Mouse (Mus musculus): ENCODE data around the gene Vangl2. TPM values are rescaled to one million over a fixed set of nuclear protein-coding genes. Genes with fewer than 3 reads are reported as not detected.
A peak's percentile ranks its signal among the peaks of the same experiment; 100 is the strongest.

The Vangl2 gene
- polyA plus RNA-seq, 1 experiment from 2014 or later, result 52.2 TPM

- H3K36me3 ChIP-seq (ENCODE audit: control insufficient read depth, insufficient read depth, low read length), result no peaks in the 10 kb centered on the region
- no peaks in the 10 kb centered on the region for H3K27me3 ChIP-seq (ENCODE audit: control insufficient read depth, insufficient read depth, low read length)
- H3K4me2 ChIP-seq (ENCODE audit: low read depth, low read length), result peak overlapping the region; percentile 27; the same call in 1 of the 2 replicates
- H3K4me3 ChIP-seq (ENCODE audit: low read depth, low read length), result no peak overlapping the region
- peak overlapping the region; percentile 91 for H3K27ac ChIP-seq (ENCODE audit: low read depth, low read length)
- H3K9me3 ChIP-seq (ENCODE audit: control insufficient read depth, low read length), result no peaks in the 10 kb centered on the region
- 0 out of 2 replicates have a peak overlapping the region, but pooled peaks have one; percentile 7 for H3K9ac ChIP-seq (replicated peaks; ENCODE audit: low read depth, low read length)
- ATAC-seq (ENCODE audit: low read depth), result peak; percentile 28
- H3K4me1 ChIP-seq (ENCODE audit: control insufficient read depth, insufficient read depth, low read length), result peaks cover 31% of the 10 kb centered on the region
- WGBS, result 8% methylated on average over 12 of the region's 13 CpGs
Observed at GRCm38 (mm10) chr1:172049131-172049782, 21.0 kb upstream of the Vangl2 start.

- ATAC-seq (ENCODE audit: low read depth), result peak; percentile 83
Observed at GRCm38 (mm10) chr1:172048241-172048734, 20.0 kb upstream of the Vangl2 start.

GRCm38 (mm10) chr1:172046938-172047337 lies 18.7 kb upstream of the Vangl2 start:
- peak; percentile 16; the same call in 1 of the 2 replicates for ATAC-seq (ENCODE audit: low read depth)
- no peaks in the 10 kb centered on the region for H3K27me3 ChIP-seq (ENCODE audit: control insufficient read depth, insufficient read depth, low read length)
- H3K36me3 ChIP-seq (ENCODE audit: control insufficient read depth, insufficient read depth, low read length), result no peaks in the 10 kb centered on the region
- H3K9me3 ChIP-seq (ENCODE audit: control insufficient read depth, low read length), result no peaks in the 10 kb centered on the region
- H3K4me3 ChIP-seq (ENCODE audit: low read depth, low read length), result no peak overlapping the region
- H3K9ac ChIP-seq (replicated peaks; ENCODE audit: low read depth, low read length), result no peak overlapping the region
- 8% methylated on average over 5 of the region's 5 CpGs for WGBS
- H3K4me1 ChIP-seq (ENCODE audit: control insufficient read depth, insufficient read depth, low read length), result peaks cover 20% of the 10 kb centered on the region
- H3K4me2 ChIP-seq (ENCODE audit: low read depth, low read length), result no peak overlapping the region; the same call in 1 of the 2 replicates
- no peak overlapping the region for H3K27ac ChIP-seq (ENCODE audit: low read depth, low read length)

More at GRCm38 (mm10) chr1:172048241-172048734, 20.0 kb upstream of the Vangl2 start:
- Histone ChIP-seq H3K4me1 (ENCODE audit: control insufficient read depth, insufficient read depth, low read length) (peaks cover 27% of the 10 kb centered on the region), H3K27me3 (ENCODE audit: control insufficient read depth, insufficient read depth, low read length) (no peaks in the 10 kb centered on the region), H3K4me2 (ENCODE audit: low read depth, low read length) (peak overlapping the region; percentile 21), H3K9me3 (ENCODE audit: control insufficient read depth, low read length) (no peaks in the 10 kb centered on the region), H3K36me3 (ENCODE audit: control insufficient read depth, insufficient read depth, low read length) (no peaks in the 10 kb centered on the region), H3K27ac (ENCODE audit: low read depth, low read length) (peak overlapping the region; percentile 91), H3K4me3 (ENCODE audit: low read depth, low read length) (no peak overlapping the region), H3K9ac (replicated peaks; ENCODE audit: low read depth, low read length) (0 out of 2 replicates have a peak overlapping the region, but pooled peaks have one; percentile 28)
- WGBS, result 6% methylated on average over 6 of the region's 6 CpGs

- no peaks in the 10 kb centered on the region for H3K9me3 ChIP-seq (ENCODE audit: control insufficient read depth, low read length)
- H3K4me2 ChIP-seq (ENCODE audit: low read depth, low read length), result no peak overlapping the region
- no peak overlapping the region for H3K4me3 ChIP-seq (ENCODE audit: low read depth, low read length)
- ATAC-seq (ENCODE audit: low read depth), result no peak
- H3K4me1 ChIP-seq (ENCODE audit: control insufficient read depth, insufficient read depth, low read length), result peaks cover 20% of the 10 kb centered on the region
- H3K9ac ChIP-seq (replicated peaks; ENCODE audit: low read depth, low read length), result no peak overlapping the region
- no peak overlapping the region for H3K27ac ChIP-seq (ENCODE audit: low read depth, low read length)
- H3K36me3 ChIP-seq (ENCODE audit: control insufficient read depth, insufficient read depth, low read length), result no peaks in the 10 kb centered on the region
- WGBS, result 77% methylated on average over 8 of the region's 8 CpGs
- H3K27me3 ChIP-seq (ENCODE audit: control insufficient read depth, insufficient read depth, low read length), result no peaks in the 10 kb centered on the region
Observed at GRCm38 (mm10) chr1:172046410-172046809, 18.2 kb upstream of the Vangl2 start.

- H3K9ac ChIP-seq (replicated peaks; ENCODE audit: low read depth, low read length), result no peak overlapping the region
- no peaks in the 10 kb centered on the region for H3K36me3 ChIP-seq (ENCODE audit: control insufficient read depth, insufficient read depth, low read length)
- no peaks in the 10 kb centered on the region for H3K9me3 ChIP-seq (ENCODE audit: control insufficient read depth, low read length)
- 85% methylated on average over 2 of the region's 2 CpGs for WGBS
- no peak overlapping the region for H3K4me2 ChIP-seq (ENCODE audit: low read depth, low read length)
- no peak overlapping the region for H3K27ac ChIP-seq (ENCODE audit: low read depth, low read length)
- ATAC-seq (ENCODE audit: low read depth), result no peak
- H3K4me3 ChIP-seq (ENCODE audit: low read depth, low read length), result no peak overlapping the region
- H3K27me3 ChIP-seq (ENCODE audit: control insufficient read depth, insufficient read depth, low read length), result no peaks in the 10 kb centered on the region
- H3K4me1 ChIP-seq (ENCODE audit: control insufficient read depth, insufficient read depth, low read length), result peaks cover 20% of the 10 kb centered on the region
Observed at GRCm38 (mm10) chr1:172029914-172030313, 1.7 kb upstream of the Vangl2 start.

GRCm38 (mm10) chr1:172027809-172028102 lies 488 bp downstream of the Vangl2 start:
- no peaks in the 10 kb centered on the region for H3K36me3 ChIP-seq (ENCODE audit: control insufficient read depth, insufficient read depth, low read length)
- H3K9me3 ChIP-seq (ENCODE audit: control insufficient read depth, low read length), result no peaks in the 10 kb centered on the region
- H3K27me3 ChIP-seq (ENCODE audit: control insufficient read depth, insufficient read depth, low read length), result no peaks in the 10 kb centered on the region
- peaks cover 36% of the 10 kb centered on the region for H3K4me1 ChIP-seq (ENCODE audit: control insufficient read depth, insufficient read depth, low read length)
- H3K27ac ChIP-seq (ENCODE audit: low read depth, low read length), result peak overlapping the region; percentile 97
- peak overlapping the region; percentile 97; the same call in 1 of the 2 replicates for H3K4me3 ChIP-seq (ENCODE audit: low read depth, low read length)
- peak overlapping the region; percentile 94 for H3K9ac ChIP-seq (replicated peaks; ENCODE audit: low read depth, low read length)
- ATAC-seq (ENCODE audit: low read depth), result peak; percentile 30; the same call in 1 of the 2 replicates
- H3K4me2 ChIP-seq (ENCODE audit: low read depth, low read length), result peak overlapping the region; percentile 93
- WGBS, result 3% methylated on average over 10 of the region's 10 CpGs

- Histone ChIP-seq H3K4me3 (ENCODE audit: low read depth, low read length) (peak overlapping the region; percentile 97), H3K4me2 (ENCODE audit: low read depth, low read length) (peak overlapping the region; percentile 93), H3K9ac (replicated peaks; ENCODE audit: low read depth, low read length) (peak overlapping the region; percentile 94), H3K27ac (ENCODE audit: low read depth, low read length) (peak overlapping the region; percentile 97), H3K4me1 (ENCODE audit: control insufficient read depth, insufficient read depth, low read length) (peaks cover 41% of the 10 kb centered on the region), H3K36me3 (ENCODE audit: control insufficient read depth, insufficient read depth, low read length) (no peaks in the 10 kb centered on the region), H3K9me3 (ENCODE audit: control insufficient read depth, low read length) (no peaks in the 10 kb centered on the region), H3K27me3 (ENCODE audit: control insufficient read depth, insufficient read depth, low read length) (no peaks in the 10 kb centered on the region)
- WGBS, result under 1% methylated on average over 50 of the region's 54 CpGs
- ATAC-seq (ENCODE audit: low read depth), result peak; percentile 86
Observed at GRCm38 (mm10) chr1:172027010-172027808, 1.0 kb downstream of the Vangl2 start.

GRCm38 (mm10) chr1:172026201-172026901 lies 1.9 kb downstream of the Vangl2 start:
- no peaks in the 10 kb centered on the region for H3K27me3 ChIP-seq (ENCODE audit: control insufficient read depth, insufficient read depth, low read length)
- H3K4me3 ChIP-seq (ENCODE audit: low read depth, low read length), result peak overlapping the region; percentile 97
- peak; percentile 80 for ATAC-seq (ENCODE audit: low read depth)
- H3K9ac ChIP-seq (replicated peaks; ENCODE audit: low read depth, low read length), result peak overlapping the region; percentile 94
- H3K4me2 ChIP-seq (ENCODE audit: low read depth, low read length), result peak overlapping the region; percentile 93
- H3K4me1 ChIP-seq (ENCODE audit: control insufficient read depth, insufficient read depth, low read length), result peaks cover 50% of the 10 kb centered on the region
- no peaks in the 10 kb centered on the region for H3K9me3 ChIP-seq (ENCODE audit: control insufficient read depth, low read length)
- WGBS, result 2% methylated on average over 23 of the region's 23 CpGs
- H3K36me3 ChIP-seq (ENCODE audit: control insufficient read depth, insufficient read depth, low read length), result no peaks in the 10 kb centered on the region
- peak overlapping the region; percentile 97 for H3K27ac ChIP-seq (ENCODE audit: low read depth, low read length)

All from neural tube, embryonic 14.5 days (tissue).